Mouse (Mus musculus) heart, adult 11 months (tissue): ENCODE results near the gene Tmed10.

Experiments used
- DNase-seq: peaks from one replicate; pipeline ENCODE4 v3.0.0; 2022

Tmed10 gene

DNA sequence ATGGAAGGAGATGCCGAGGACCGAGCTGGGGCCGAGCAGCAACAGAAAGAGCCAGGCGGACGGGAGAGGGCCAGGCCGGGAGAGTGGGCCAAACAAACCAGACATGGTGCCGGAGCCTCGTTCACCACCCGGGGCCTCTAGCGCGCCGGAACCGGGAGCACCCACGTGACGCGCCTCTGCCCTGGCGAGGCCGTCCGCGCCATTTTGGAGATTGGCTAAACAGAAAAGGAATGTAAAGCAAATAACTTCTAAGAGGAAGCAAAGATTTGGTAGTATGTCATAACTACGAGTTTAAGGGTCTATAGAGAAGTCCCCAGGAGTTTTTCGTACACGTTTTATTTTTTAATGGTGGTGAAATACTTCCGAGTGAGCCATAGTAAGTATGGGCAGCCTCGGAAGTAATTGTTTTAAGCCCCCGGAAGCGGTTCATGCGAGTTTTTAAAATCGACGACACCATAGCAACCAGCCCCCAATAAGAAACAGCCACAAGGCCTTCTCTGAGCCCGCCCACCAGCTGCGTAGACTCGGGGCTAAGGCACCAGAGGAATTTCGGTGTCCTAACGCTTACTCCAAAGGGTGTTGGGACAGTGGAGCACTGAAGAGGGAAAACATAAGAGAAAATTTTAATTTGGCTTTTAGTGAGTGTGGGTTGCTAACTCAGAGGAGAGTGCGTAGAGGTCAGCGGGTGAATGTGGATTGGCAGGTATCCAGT, at the start of gene Tmed10:
Gene Tmed10, minus strand, starts transcription at position 287 of the 712 bp plus-strand sequence.
- peak; percentile 99 for DNase-seq

- peak; percentile 80 for DNase-seq
Observed at GRCm38 (mm10) chr12:85423236-85423635, 48.6 kb upstream of the Tmed10 start.

DNA sequence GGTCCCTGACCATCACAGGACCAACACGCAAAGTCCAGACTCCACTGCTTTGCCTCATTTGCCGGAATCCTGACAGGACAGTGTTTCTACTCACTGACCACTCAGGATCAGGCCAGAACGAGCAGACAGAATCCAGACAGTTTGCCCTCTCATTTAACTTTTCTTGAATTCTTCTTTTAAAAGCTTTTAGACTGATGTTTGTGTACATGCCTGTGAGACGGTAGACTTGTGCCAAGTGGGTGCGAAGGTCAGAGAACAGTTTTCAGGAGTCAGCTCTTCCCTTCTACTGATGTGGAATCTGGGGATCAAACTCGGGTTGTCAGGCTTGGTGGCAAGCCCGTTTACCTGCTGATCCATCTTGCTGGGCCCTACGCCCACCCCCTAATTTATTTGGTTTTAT, 47.9 kb upstream of the Tmed10 start:
- peak; percentile 64 for DNase-seq

DNA sequence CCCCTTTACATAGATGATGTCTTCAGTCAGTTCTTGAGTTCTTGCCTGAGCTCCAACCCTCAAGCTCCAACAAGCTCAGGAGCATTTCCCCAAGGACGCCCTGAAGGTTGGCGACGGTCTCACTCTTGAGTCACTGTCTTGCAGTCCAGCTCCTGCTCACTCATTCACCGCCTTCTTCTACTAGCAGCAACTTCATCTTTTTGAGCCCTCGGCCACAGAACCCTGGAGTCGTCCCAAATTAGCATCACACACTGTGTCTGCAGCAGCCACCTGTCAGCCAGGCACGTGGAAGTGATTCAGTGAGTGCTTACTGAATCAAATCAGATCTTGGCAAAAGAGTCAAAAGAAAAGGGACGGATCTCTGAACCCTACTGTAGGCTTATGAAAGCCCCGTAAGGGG, 46.3 kb upstream of the Tmed10 start:
- DNase-seq, result peak; percentile 69

- peak; percentile 97 for DNase-seq
Observed at GRCm38 (mm10) chr12:85417845-85418244, 43.2 kb upstream of the Tmed10 start.

- DNase-seq, result peak; percentile 60
Observed at GRCm38 (mm10) chr12:85416298-85416697, 41.7 kb upstream of the Tmed10 start.

DNA sequence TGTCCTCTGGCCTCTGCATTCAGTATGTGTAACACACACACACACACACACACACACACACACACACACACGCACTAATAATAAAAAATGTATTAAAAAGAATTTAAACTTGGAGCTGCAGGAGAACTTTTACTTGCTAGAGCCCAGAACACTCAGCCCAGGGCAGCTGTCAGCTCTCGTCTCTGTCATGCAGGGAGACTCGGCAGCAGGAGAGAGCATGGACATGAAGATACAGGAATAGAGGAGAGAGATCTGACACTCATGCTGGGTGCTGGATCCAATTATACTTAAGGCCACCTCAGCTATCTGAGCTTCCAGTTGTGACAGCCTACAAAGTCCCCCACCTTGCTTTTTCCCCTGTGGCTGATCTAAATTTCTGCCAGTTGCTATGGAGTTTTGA, 41.2 kb upstream of the Tmed10 start:
- no peak for DNase-seq

DNA sequence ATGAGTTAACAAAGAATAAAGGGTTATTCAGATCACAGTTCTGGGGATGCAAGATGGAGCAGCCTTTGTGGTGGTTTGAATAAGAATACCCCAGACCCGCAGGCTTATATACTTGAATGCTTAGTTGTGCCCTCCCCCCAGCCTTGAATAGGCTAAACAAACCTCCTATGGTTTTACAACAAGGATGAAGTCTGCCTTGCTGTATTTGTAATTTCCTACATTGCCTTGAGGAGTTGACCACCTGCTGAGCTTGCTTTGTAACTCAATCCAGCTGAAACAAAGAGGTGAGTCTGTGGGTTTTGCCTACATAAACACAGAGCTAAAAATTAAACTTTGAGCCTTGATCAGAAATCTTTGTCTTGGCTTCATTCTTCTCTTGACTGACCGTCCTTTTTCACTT, 36.5 kb upstream of the Tmed10 start:
- peak; percentile 21 for DNase-seq

DNA sequence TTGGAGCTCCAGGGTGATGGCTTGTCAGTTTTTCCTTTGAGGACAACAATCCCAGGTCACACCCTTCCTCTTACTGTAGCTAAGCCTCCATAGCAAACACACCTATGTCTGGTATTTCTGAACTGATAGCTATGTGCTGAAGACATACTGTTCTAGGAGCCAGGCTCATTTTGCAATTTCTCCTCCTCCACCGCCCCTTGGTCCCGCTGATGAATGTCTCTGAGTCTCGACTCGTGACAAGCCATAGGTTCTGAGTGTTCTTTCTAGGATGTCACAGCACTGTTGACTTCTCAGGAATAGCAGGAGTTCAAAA, 23.3 kb upstream of the Tmed10 start:
- peak; percentile 85 for DNase-seq

DNA sequence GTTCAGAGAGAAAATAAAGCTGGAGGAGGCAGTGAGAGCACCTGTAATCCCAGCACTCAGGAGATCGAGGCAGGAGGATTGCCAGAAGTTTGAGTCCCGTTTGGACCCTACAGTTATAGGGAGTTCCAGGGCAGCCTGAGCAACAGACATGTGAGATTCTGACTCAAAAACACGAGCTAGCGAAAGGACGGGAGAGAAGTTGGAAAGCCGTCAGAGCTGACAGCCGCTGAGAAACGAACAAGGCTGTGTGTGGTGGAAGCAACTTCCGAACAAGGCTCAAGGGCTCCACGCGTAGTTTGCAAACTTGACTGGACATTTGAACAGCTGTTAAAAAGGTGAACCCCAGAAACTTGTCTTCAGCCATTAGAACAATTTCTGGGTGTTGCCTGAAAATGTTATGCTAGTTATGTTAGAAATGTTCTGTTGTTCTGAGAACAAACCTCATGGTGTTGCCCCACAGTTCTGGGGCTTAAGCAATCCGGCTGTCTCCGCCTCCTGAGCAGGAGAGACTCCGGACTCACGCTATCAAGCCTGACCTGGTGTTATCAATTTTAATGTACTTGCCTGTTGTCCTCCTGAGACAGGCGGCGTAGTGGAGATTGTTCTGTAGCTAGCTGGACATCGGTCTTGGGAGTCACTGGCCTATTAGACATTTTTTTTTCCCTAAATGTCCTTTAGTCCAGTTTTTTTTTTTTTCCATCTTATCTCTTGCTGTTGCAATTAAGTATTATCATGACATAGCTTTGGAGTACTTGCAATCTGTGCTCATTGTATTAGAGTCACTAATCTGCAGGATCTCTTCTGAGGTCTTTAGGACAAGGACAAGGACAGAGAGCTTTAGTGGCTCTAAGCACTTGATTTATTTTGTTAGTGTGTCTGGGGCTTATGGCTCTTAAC, 22.7 kb upstream of the Tmed10 start:
- DNase-seq, result peak; percentile 91

DNA sequence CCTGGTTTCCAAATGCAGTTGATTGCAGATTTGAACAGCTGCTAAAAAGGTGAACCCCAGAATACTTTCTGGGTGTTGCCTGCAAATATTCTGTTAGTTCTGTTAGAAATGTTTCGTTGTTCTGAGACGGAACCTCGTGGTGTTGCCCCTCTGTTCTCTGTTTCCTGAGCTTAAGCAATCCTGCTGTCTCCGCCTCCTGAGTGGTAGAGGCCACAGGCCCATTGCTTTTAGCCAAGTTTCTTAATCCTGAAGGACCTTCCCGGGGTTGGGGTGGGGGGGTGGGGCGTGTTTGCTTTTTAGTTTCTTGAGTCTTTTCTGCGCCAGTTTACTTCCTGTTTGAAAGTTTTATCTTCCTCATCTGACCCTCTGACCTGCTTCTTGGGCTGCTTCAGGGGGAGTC, 19.3 kb upstream of the Tmed10 start:
- DNase-seq, result peak; percentile 90

DNA sequence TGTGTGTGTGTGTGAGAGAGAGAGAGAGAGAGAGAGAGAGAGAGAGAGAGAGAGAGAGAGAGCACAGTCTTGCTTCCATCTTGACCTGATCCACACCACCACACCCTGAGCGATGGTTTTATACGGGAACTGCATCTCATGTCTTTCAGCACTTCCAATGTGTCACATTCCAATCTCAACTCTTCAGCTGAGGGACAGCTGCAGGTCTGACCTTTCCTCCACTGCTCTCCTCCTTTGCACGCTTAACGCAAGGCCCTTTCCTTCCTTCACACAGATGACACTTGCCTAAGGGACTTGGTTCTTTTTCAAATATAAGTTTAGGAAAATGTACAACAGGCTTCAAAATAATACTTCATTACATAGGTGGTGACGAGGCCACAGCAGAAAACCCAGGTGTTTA, 18.9 kb upstream of the Tmed10 start:
- peak; percentile 66 for DNase-seq

DNA sequence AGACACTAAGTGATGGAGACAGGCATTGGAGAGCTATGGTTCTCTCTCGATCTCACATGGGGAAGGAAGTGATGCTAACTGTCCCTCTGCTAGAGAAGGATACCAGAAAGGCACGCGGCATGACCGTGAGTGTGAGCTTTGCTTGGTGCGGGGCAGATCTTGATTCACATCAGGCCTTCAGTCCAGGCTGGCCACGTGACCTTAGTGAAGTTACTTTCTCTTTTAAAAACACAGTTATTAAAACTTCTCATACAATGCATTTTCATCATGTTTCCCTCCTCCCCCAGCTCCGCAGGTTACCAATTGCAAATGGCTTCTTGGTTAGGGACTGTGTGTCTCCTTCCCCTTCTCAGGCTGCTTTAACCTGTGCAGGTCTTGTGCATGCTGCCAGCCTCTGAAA, 16.5 kb upstream of the Tmed10 start:
- peak; percentile 73 for DNase-seq

- peak; percentile 77 for DNase-seq
Observed at GRCm38 (mm10) chr12:85389204-85390185, 14.8 kb upstream of the Tmed10 start.

DNA sequence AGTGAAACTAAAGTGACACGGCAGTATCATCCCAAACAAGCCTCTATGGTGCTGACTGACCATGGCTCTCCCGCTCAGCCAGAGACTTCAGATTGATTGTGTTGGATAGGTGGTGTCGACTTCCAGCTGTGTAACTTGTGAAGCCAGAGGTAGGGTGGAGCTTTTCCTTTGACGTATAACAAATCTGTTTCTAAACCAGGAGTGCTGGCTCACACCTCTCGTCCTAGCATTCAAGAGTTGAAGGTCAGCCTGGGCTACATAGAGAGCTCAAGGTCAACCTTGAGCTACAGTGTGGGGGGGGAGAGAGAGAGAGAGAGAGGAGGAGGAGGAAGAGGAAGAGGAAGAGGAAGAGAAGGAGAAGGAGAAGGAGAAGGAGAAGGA, 11.3 kb upstream of the Tmed10 start:
- DNase-seq, result no peak

DNA sequence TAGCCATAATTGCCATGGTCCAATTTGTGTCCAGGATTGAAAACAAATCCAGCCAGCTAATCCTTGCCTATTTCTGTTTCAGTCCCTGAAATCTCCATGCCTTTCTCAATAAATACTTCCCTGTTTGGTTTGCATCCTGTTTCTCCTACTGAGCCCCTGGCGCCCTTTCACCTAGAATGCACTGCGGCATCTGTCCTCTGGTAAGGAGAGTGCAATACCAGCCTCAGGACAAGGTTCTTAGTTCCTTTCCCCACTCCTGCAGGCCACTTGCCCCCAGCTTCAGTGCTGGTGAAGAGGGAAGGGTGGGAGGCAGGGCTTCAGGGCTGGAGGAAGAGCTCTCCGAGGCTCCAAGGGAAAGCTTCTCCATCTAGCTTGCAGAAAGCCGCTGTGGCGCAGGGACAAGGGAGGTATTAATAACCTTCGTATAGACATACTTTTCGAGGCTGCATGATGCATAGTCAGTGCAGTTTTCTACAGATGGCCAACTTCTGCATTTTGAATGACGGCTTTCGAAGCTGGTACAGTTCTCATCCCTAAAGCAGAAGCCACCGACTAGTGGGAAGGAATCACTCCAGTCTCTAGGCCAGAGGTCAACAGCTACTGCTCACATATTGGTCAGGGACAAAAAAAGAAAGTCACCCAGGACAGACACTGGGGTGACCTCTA, 10.8 kb upstream of the Tmed10 start:
- DNase-seq, result peak; percentile 96

GRCm38 (mm10) chr12:85382761-85383680, 8.4 kb upstream of the Tmed10 start:
- DNase-seq, result peak; percentile 79

DNA sequence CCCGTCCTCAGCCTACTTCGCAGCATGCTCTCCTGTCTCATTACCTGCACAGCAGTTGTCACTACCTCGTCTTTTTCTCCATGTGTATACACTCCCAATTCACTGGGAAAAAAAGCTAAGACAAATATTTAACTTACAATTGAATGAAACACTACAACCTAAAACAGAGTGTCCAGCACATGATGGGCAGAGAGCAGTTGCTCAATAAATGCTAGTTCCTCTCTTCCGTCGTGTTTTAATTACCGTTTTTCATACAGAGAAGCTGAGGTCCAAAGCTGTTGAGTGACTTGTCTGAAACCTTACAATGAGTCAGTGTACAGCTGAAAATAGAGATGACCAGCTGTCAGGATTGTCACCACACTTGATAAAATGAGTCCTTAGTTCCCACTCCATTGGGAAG, 6.9 kb upstream of the Tmed10 start:
- no peak for DNase-seq

GRCm38 (mm10) chr12:85380942-85381341, 6.3 kb upstream of the Tmed10 start:
- no peak for DNase-seq

- DNase-seq, result no peak
Observed at GRCm38 (mm10) chr12:85380308-85380707, 5.7 kb upstream of the Tmed10 start.

DNA sequence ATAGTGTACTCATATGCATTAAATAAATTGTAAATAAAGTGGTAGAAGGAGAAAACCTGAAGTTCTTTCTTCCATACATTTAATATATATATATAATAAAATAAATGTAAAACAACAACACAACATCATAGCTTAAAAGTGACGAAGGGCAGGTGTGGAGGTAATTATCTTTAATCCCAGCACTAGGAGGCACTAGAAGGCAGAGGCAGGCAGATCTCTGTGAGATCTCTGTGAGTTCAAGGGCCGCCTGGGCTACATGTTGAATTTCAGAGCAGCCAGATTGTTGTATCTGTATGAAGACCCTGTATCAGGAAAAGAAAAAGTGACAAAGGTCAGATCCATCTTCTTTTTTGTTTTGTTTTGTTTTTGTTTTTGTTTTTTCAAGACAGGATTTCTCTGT, 3.6 kb upstream of the Tmed10 start:
- no peak for DNase-seq
